Mouse (Mus musculus) erythroblast, embryonic 14.5 days (primary cell): ENCODE measurements around the gene Coro2a.
"Not testable (repeated sequence)": the region's sequence is repeated elsewhere in the genome, so short reads cannot be mapped to it uniquely, and the experiment has no call there.

Experiments
- GATA1 ChIP-seq: IDR thresholded peaks from 2 replicates; pipeline ENCODE4 v1.6.1; 2012; ENCODE audit warnings: low read length, inconsistent platforms, mixed read lengths
- TAL1 ChIP-seq: IDR thresholded peaks from 3 replicates; pipeline ENCODE4 v1.6.1; 2012; ENCODE audit warnings: low read length, inconsistent platforms, mixed read lengths

DNA sequence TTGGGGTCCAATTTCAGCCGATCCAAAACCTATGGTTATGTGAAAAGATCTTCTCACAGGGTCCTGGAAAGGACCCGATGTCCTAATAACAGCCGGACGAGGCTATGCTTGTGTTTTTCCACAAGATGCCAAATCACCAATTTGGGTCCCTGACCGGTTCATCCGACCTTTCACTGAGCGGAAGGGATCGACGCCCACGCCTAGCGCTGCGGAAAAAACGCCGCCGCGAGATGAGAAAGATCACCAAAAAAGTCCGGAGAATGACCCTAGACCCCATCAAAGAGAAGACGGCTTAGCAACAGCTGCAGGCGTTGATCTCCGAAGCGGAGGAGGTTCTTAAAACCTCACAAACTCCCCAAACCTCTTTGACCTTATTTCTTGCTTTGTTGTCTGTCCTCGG, 20.4 kb downstream of the Coro2a start:
- not testable (repeated sequence) for TF ChIP-seq GATA1, TAL1
